Mouse (Mus musculus): Measurements from ENCODE around the gene Stk32c.

Gene Stk32c

DNA sequence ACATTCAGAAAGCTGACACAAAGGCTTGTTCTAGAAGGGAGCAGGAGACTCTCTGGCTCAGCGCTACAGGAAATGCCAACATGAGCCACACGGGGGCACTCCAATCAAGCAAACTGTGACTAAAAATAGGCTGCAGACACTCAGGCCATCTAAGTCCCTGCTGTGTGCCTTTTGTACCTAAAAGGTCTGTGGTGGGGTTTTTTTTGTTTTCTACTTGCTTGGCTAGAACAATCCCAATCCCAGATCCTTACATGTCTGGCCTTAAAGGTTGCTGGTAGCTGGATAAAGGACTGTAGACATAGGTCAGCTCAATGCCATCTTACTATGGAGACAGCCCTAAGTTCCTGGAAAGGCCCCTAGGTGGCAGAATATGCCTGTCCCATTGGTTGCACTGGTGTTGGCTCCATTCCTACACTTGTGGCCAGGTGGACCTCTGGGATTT lies 144.9 kb downstream of the Stk32c start:
- in situ Hi-C loops (cut with MboI, MseI) = loop anchor here (5.0 kb wide), 1 partner anchor 46 kb away; no protein-coding TSS in a partner anchor

DNA sequence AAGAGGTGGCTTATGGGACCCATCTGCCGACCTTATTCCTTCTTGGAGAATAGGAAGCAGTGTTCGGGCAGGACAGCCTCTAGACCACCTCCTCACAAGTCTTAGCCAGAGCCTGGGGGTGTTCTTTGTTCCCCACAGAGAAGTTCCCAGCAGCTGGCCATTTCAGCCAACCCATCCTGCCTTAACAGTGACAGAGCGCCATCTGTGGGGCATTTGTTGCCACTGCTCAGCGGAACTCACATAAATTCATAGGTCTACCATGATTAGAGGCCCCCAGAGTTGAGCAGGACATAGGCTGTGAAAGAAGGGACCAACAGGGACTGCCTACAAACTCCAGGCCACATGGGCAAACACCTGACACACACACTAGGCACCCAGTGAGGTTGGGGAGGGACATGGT lies 149.7 kb downstream of the Stk32c start:
- in situ Hi-C loops (cut with MboI, MseI) = no loop called here
